Mouse (Mus musculus): ENCODE results near the gene St8sia1.

GRCm38 (mm10) chr6:142806326-142806725 lies 157.9 kb downstream of the St8sia1 start:
- no peak for TF ChIP-seq CTCF (IDR thresholded peaks at IDR 0.05; ENCODE audit: extremely low read depth, insufficient read depth, insufficient read length, insufficient replicate concordance)
- no peak for TF ChIP-seq POLR2A (IDR thresholded peaks at IDR 0.05; ENCODE audit: low read depth, low read length)

Measured in spleen, adult 2 months (tissue).